Mouse (Mus musculus) T-helper 1 cell (primary cell): ENCODE data around the gene Minos1.

Experiments used
- in situ Hi-C: fragments of 300-600 bp; cut with MboI, MseI; formaldehyde crosslinking; loops from one replicate; pipeline ENCODE4 v1.15.1; 2025; ENCODE audit warnings: high pct_unique_total_duplicates

Minos1 gene

GRCm38 (mm10) chr4:139095406-139095805, 35.5 kb downstream of the Minos1 start:
- in situ Hi-C loops = no loop called here

- in situ Hi-C loops = no loop called here
Measured at GRCm38 (mm10) chr4:139093196-139093530, 37.8 kb downstream of the Minos1 start.

- in situ Hi-C loops = no loop called here
Measured at GRCm38 (mm10) chr4:139092356-139093195, 38.3 kb downstream of the Minos1 start, which contains the start of gene Nbl1. TSS of gene Nbl1 (minus strand) at chr4:139092993.

- in situ Hi-C loops = no loop called here
Measured at GRCm38 (mm10) chr4:139091478-139092355, 39.2 kb downstream of the Minos1 start.

GRCm38 (mm10) chr4:139091066-139091465, 39.8 kb downstream of the Minos1 start:
- in situ Hi-C loops = no loop called here

- in situ Hi-C loops = no loop called here
Measured at GRCm38 (mm10) chr4:139090303-139090940, 40.5 kb downstream of the Minos1 start.

- in situ Hi-C loops = loop anchor here (5.0 to 10.0 kb wide), 2 partner anchors 133 to 226 kb away; partner anchors contain the start of genes Akr7a5 and Pqlc2
Measured at GRCm38 (mm10) chr4:139088982-139089671, 41.8 kb downstream of the Minos1 start.

- in situ Hi-C loops = loop anchor here (5.0 to 10.0 kb wide), 2 partner anchors 135 to 228 kb away; partner anchors contain the start of genes Akr7a5 and Pqlc2
Measured at GRCm38 (mm10) chr4:139086984-139087383, 43.9 kb downstream of the Minos1 start.

- in situ Hi-C loops = loop anchor here (5.0 to 10.0 kb wide), 2 partner anchors 136 to 229 kb away; partner anchors contain the start of genes Akr7a5 and Pqlc2
Measured at GRCm38 (mm10) chr4:139086037-139086436, 44.9 kb downstream of the Minos1 start.

- in situ Hi-C loops = loop anchor here (5.0 to 10.0 kb wide), 2 partner anchors 137 to 229 kb away; partner anchors contain the start of genes Akr7a5 and Pqlc2
Measured at GRCm38 (mm10) chr4:139085337-139085736, 45.6 kb downstream of the Minos1 start.

GRCm38 (mm10) chr4:139082790-139083564, 47.9 kb downstream of the Minos1 start:
- in situ Hi-C loops = loop anchor here (10.0 kb wide), 1 partner anchor 232 kb away; the partner anchor contains the start of genes Akr7a5 and Pqlc2

- in situ Hi-C loops = loop anchor here (10.0 kb wide), 1 partner anchor 233 kb away; the partner anchor contains the start of genes Akr7a5 and Pqlc2
Measured at GRCm38 (mm10) chr4:139081270-139081931, 49.5 kb downstream of the Minos1 start.

- in situ Hi-C loops = loop anchor here (10.0 kb wide), 1 partner anchor 235 kb away; the partner anchor contains the start of genes Akr7a5 and Pqlc2
Measured at GRCm38 (mm10) chr4:139080259-139080658, 50.7 kb downstream of the Minos1 start.

GRCm38 (mm10) chr4:139079439-139079838, 51.5 kb downstream of the Minos1 start:
- in situ Hi-C loops = loop anchor here (5.0 kb wide), 1 partner anchor 152 kb away; no protein-coding TSS in a partner anchor

- in situ Hi-C loops = loop anchor here (5.0 kb wide), 1 partner anchor 151 kb away; no protein-coding TSS in a partner anchor
Measured at GRCm38 (mm10) chr4:139078726-139079125, 52.2 kb downstream of the Minos1 start.

- in situ Hi-C loops = loop anchor here (5.0 kb wide), 1 partner anchor 151 kb away; no protein-coding TSS in a partner anchor
Measured at GRCm38 (mm10) chr4:139078313-139078712, 52.6 kb downstream of the Minos1 start.

- in situ Hi-C loops = loop anchor here (5.0 kb wide), 1 partner anchor 149 kb away; no protein-coding TSS in a partner anchor
Measured at GRCm38 (mm10) chr4:139075915-139076314, 55.0 kb downstream of the Minos1 start.

GRCm38 (mm10) chr4:139075041-139075711, 55.7 kb downstream of the Minos1 start, which contains the start of gene Htr6:
TSS of gene Htr6 (minus strand) at chr4:139075570.
- in situ Hi-C loops = loop anchor here (5.0 kb wide), 1 partner anchor 148 kb away; no protein-coding TSS in a partner anchor
